Mouse (Mus musculus) brain, embryonic 14.5 days (tissue): ENCODE measurements around the gene Plrg1. TPM values are rescaled to one million over a fixed set of nuclear protein-coding genes. Genes with fewer than 3 reads are reported as not detected.

ENCODE experiments used
- DNase-seq: peaks from one replicate; pipeline ENCODE4 v3.0.0-alpha.2; 2011; ENCODE audit warnings: low read depth
- CTCF ChIP-seq: fragments of 200-500 bp; IDR thresholded peaks from 2 replicates; pipeline ENCODE4 v1.5.1; 2012; ENCODE audit warnings: inconsistent platforms, mild to moderate bottlenecking, moderate library complexity, borderline replicate concordance; ENCODE audit not compliant: insufficient read depth, insufficient read length; ENCODE audit errors: extremely low read depth
- POLR2A ChIP-seq: fragments of 200-500 bp; IDR thresholded peaks from 2 replicates; pipeline ENCODE4 v1.6.1; 2012; ENCODE audit warnings: mild to moderate bottlenecking, inconsistent platforms, borderline replicate concordance; ENCODE audit not compliant: poor library complexity, insufficient read depth, insufficient read length, severe bottlenecking; ENCODE audit errors: extremely low read depth
- polyA plus RNA-seq: library from polyadenylated mRNA; depleted of rRNA; stranded (reverse); fragments of >200 nt; gene quantifications from 2 replicates; pipeline ENCODE4 v1.2.3, GENCODE M21; 2012; rRNA removed

Plrg1 gene
- 87.6 and 101 TPM in 2 replicates for polyA plus RNA-seq

DNA sequence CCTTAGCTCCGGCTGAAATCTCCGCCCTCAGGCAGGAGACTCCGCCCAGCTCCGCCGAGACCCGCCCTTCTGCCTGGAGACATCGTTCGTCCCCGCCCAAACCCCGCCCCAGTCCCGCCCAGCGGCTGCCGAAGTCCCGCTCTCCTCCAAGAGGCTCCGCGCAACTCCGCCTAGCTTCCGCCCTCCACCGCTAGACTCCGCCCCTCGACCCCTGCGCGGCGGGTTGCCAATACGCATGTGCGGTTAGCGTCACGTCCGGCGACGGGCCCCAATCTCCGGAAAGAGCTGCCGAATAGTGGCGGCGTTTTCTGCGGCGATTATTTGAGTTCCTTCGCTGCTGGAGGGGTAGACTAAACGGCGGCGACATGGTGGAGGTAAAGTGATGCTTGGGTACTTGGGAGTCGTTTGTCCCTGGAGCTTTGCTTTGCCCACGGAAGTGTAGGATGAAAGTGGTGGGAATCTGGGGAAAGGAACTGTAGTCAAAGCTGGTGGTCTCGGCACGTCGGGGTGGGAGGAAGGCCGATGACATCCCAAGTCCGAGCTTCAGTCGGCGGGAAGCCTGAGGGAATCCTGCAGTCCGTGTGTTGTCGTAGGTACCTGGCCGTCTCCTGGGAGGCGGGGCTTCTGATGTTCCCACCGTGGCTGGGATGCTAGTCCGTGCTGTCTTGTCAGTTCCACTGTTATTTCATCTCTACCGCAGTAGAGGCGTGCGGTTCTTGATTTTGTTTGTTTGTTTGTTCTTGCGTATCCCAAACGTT lies at the start of gene Plrg1:
Gene Plrg1, plus strand, starts transcription at position 242 of the 758 bp plus-strand sequence.
- peak; percentile 59; the same call in 1 of the 2 replicates for TF ChIP-seq POLR2A
- no peak for TF ChIP-seq CTCF
- peak; percentile 99 for DNase-seq

- no peak for TF ChIP-seq CTCF
- TF ChIP-seq POLR2A, result no peak
- no peak for DNase-seq
Observed at GRCm38 (mm10) chr3:83007557-83007956, 47.8 kb upstream of the Plrg1 start, which contains the start of gene Fgg. TSS of gene Fgg (plus strand) at chr3:83007724.

DNA sequence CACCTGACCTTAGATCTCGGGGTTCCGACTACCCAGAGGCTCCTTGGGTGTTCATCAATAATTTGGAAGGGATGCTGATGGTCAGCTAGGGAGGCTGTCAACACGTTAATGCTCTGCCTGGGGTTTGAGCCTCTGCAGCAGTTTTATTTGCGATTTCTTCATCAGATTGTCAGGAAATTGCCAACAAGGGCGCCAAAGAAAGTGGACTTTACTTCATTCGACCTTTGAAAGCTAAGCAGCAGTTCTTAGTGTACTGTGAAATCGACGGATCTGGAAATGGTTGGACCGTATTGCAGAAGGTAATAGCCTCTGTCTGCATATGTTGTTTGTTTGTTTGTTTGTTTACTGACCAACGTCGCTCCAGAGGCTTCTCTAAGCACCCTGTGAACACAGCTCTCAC lies 45.0 kb upstream of the Plrg1 start:
- TF ChIP-seq CTCF (no peak), POLR2A (no peak)
- no peak for DNase-seq

- TF ChIP-seq POLR2A, result no peak
- TF ChIP-seq CTCF, result no peak
- DNase-seq, result no peak
Observed at GRCm38 (mm10) chr3:83011136-83011535, 44.2 kb upstream of the Plrg1 start.

DNA sequence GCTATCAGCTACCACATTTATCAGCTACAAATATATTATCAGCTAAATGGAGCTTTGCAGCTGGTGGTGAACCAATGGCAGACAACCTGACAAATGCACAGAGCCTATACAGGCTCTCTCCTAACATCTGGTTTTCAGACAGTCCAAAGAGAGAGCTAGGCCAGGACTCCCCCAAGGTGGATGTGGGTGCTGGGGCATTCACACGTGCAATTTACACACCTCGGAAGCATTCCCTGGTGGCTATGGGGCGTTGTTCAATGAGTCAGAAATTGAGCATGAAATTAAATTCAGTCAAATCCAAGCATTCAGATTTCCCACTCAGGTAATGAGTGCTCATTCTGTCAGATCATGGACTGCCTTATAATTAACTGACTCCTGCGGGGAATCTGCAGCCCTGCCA lies 43.8 kb upstream of the Plrg1 start:
- no peak for TF ChIP-seq POLR2A
- no peak for TF ChIP-seq CTCF
- peak; percentile 25 for DNase-seq

DNA sequence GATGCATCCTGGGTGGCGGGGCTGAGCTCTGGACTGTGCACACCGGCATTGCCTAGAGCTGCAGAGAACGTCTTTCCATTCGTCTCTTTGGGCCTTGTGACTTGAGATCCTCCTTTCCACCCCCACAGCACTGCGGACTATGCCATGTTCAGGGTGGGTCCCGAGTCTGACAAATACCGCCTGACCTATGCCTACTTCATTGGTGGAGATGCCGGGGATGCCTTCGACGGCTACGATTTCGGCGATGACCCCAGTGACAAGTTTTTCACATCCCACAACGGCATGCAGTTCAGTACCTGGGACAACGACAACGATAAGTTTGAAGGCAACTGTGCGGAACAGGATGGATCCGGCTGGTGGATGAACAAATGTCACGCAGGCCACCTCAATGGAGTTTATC lies 42.7 kb upstream of the Plrg1 start:
- no peak for DNase-seq
- TF ChIP-seq CTCF (no peak), POLR2A (no peak)

DNA sequence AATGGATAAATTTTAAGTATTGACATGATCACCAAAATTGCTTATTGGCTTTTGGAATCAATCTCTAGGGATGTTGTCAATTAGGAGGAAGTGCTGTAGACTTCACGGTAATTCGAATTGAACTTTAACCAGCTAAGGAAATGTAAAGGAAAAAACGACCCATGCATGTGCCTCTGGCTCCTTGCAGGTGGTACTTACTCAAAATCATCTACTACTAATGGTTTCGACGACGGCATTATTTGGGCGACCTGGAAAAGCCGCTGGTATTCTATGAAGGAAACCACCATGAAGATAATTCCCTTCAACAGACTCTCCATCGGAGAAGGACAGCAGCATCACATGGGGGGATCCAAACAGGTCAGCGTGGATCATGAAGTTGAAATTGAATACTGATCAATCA lies 41.4 kb upstream of the Plrg1 start:
- TF ChIP-seq CTCF (no peak), POLR2A (no peak)
- no peak for DNase-seq

DNA sequence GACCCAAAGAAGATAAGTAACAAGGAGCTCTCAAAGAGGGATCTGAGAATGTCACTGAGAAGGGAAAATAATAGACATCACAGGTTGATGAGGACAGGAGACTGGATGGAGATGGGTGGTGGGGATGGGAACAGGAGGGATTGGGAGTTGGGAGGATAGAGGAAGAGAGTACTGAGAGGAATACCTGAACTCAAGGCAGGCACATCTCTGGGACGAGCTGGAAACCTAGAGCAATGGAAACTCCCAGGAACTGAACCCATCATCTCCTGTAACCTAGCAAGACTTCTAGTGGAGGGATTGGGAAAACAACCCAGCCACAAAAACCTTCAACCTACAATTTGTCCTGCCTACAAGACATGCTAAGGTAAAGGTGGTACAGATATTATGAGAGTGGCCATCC lies 39.1 kb upstream of the Plrg1 start:
- TF ChIP-seq POLR2A, result no peak
- no peak for TF ChIP-seq CTCF
- DNase-seq, result no peak

GRCm38 (mm10) chr3:83020387-83020786 lies 34.9 kb upstream of the Plrg1 start:
- TF ChIP-seq CTCF (no peak), POLR2A (no peak)
- no peak for DNase-seq

DNA sequence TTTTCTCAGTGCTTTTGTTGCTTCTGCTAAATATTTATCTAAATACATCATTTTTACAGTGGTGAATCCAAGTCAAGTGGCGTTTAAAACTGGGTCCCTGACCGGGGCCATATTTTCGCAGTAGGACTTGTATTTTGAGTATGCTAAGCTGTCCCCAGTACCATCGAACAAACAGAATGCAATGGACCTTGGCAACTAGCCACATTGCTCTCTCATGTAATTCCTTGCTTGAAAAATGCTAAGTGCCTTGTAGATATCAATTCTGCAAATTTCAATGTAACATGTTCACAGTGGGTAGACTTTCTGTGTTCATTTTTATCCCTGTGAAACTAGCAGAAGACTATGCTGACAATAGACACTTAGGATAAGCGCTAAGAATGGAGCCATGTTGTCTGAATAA lies 34.1 kb upstream of the Plrg1 start:
- no peak for DNase-seq
- TF ChIP-seq CTCF (no peak), POLR2A (no peak)

- DNase-seq, result no peak
- no peak for TF ChIP-seq POLR2A
- no peak for TF ChIP-seq CTCF
Observed at GRCm38 (mm10) chr3:83025036-83025435, 30.3 kb upstream of the Plrg1 start.
